Mouse (Mus musculus) ES-E14 (cell line): ENCODE results near the gene Mapkapk3.

ENCODE experiments used
- HCFC1 ChIP-seq: IDR thresholded peaks from 2 replicates; pipeline ENCODE4 v1.6.1; 2012; ENCODE audit warnings: low read length, inconsistent platforms, borderline replicate concordance; ENCODE audit not compliant: insufficient read depth
- MAFK ChIP-seq: IDR thresholded peaks from 2 replicates; pipeline ENCODE4 v1.6.1; 2014; ENCODE audit warnings: mild to moderate bottlenecking, low read depth, low read length, inconsistent platforms; ENCODE audit not compliant: insufficient read depth
- ZC3H11A ChIP-seq: IDR thresholded peaks from 2 replicates; pipeline ENCODE4 v1.6.1; 2012; ENCODE audit warnings: low read depth, mild to moderate bottlenecking, inconsistent platforms, low read length, borderline replicate concordance
- ZNF384 ChIP-seq: IDR thresholded peaks from 2 replicates; pipeline ENCODE4 v1.6.1; 2012; ENCODE audit warnings: low read depth, low read length, inconsistent platforms

DNA sequence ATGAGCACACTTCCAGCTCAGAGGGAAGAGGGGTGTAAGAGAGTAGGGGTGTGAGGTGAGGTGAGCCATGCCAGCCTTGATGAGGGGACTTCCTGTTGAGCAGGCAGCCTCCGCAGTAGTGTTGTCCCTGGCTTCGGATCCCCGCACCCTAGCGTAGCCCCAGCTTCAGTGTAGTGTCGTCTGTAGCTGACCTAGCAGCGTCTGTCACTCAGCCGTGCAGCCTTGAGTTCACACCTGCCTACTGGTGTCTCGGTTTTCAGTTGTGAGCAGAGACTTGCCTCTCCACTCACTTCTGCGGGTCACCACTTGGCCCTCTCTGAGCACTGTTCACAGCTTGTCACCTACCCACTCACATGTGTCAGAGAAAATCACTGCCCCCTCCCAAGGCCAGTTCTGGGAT is 19.5 kb upstream of the Mapkapk3 start:
- TF ChIP-seq HCFC1 = no peak
- TF ChIP-seq MAFK = no peak
- no peak for TF ChIP-seq ZC3H11A
- no peak for TF ChIP-seq ZNF384
